Mouse (Mus musculus): ENCODE measurements around the gene Hmgcs1. TPM values are rescaled to one million over a fixed set of nuclear protein-coding genes. Genes with fewer than 3 reads are reported as not detected.
A peak's percentile ranks its signal among the peaks of the same experiment; 100 is the strongest.
"Not testable (repeated sequence)": the region's sequence is repeated elsewhere in the genome, so short reads cannot be mapped to it uniquely, and the experiment has no call there.

Hmgcs1 gene
- polyA plus RNA-seq, 1 experiment from 2014 or later: 383 TPM

GRCm38 (mm10) chr13:119681161-119681560 lies 9.0 kb upstream of the Hmgcs1 start:
- 79% methylated on average over 3 of the region's 3 CpGs for WGBS
- no peaks in the 10 kb centered on the region for H3K36me3 ChIP-seq
- no peak overlapping the region for H3K27ac ChIP-seq

GRCm38 (mm10) chr13:119684416-119685177 lies 5.6 kb upstream of the Hmgcs1 start:
- no peaks in the 10 kb centered on the region for H3K27me3 ChIP-seq (ENCODE audit: insufficient read depth, poor library complexity, severe bottlenecking)
- no peak for DNase-seq (ENCODE audit: low spot score)
- H3K4me1 ChIP-seq (replicated peaks): peaks cover 9% of the 10 kb centered on the region
- no peak overlapping the region for H3K4me3 ChIP-seq
- 88% methylated on average over 11 of the region's 11 CpGs for WGBS
- no peaks in the 10 kb centered on the region for H3K9me3 ChIP-seq
- no peaks in the 10 kb centered on the region for H3K36me3 ChIP-seq
- no peak overlapping the region for H3K27ac ChIP-seq

More at GRCm38 (mm10) chr13:119681161-119681560, 9.0 kb upstream of the Hmgcs1 start:
- no peak overlapping the region for H3K4me3 ChIP-seq
- H3K27me3 ChIP-seq (ENCODE audit: insufficient read depth, poor library complexity, severe bottlenecking): no peaks in the 10 kb centered on the region
- H3K9me3 ChIP-seq: no peaks in the 10 kb centered on the region
- H3K4me1 ChIP-seq (replicated peaks): no peaks in the 10 kb centered on the region
- no peak for DNase-seq (ENCODE audit: low spot score)

- Histone ChIP-seq H3K4me1 (replicated peaks) (peaks cover 39% of the 10 kb centered on the region), H3K27ac (peak overlapping the region; percentile 99), H3K27me3 (ENCODE audit: insufficient read depth, poor library complexity, severe bottlenecking) (no peaks in the 10 kb centered on the region), H3K4me3 (peak overlapping the region; percentile 97), H3K36me3 (peaks cover 20% of the 10 kb centered on the region), H3K9me3 (no peaks in the 10 kb centered on the region)
- WGBS: 14% methylated on average over 5 of the region's 5 CpGs
- DNase-seq (ENCODE audit: low spot score): no peak
Observed at GRCm38 (mm10) chr13:119689709-119690038, 505 bp upstream of the Hmgcs1 start.

GRCm38 (mm10) chr13:119690876-119691620 lies 869 bp downstream of the Hmgcs1 start:
- WGBS: 6% methylated on average over 7 of the region's 7 CpGs
- H3K36me3 ChIP-seq: peaks cover 32% of the 10 kb centered on the region
- no peaks in the 10 kb centered on the region for H3K27me3 ChIP-seq (ENCODE audit: insufficient read depth, poor library complexity, severe bottlenecking)
- H3K27ac ChIP-seq: peak overlapping the region; percentile 99
- H3K9me3 ChIP-seq: no peaks in the 10 kb centered on the region
- peak overlapping the region; percentile 97 for H3K4me3 ChIP-seq
- no peak for DNase-seq (ENCODE audit: low spot score)
- H3K4me1 ChIP-seq (replicated peaks): peaks cover 48% of the 10 kb centered on the region

- DNase-seq (ENCODE audit: low spot score); H3K9me3 ChIP-seq; H3K27me3 ChIP-seq (ENCODE audit: insufficient read depth, poor library complexity, severe bottlenecking): not testable (repeated sequence)
- peaks cover 48% of the 10 kb centered on the region for H3K4me1 ChIP-seq (replicated peaks)
- peak overlapping the region; percentile 99; the same call in 1 of the 2 replicates for H3K27ac ChIP-seq
- WGBS: 81% methylated on average over 3 of the region's 3 CpGs
- peak overlapping the region; percentile 97 for H3K4me3 ChIP-seq
- peaks cover 41% of the 10 kb centered on the region for H3K36me3 ChIP-seq
Observed at GRCm38 (mm10) chr13:119691958-119692357, 1.8 kb downstream of the Hmgcs1 start.

GRCm38 (mm10) chr13:119695676-119696075 lies 5.5 kb downstream of the Hmgcs1 start:
- Histone ChIP-seq H3K27ac (no peak overlapping the region), H3K9me3 (no peaks in the 10 kb centered on the region), H3K4me1 (replicated peaks) (peaks cover 39% of the 10 kb centered on the region), H3K4me3 (no peak overlapping the region; the same call in 1 of the 2 replicates), H3K27me3 (ENCODE audit: insufficient read depth, poor library complexity, severe bottlenecking) (no peaks in the 10 kb centered on the region), H3K36me3 (peaks cover 76% of the 10 kb centered on the region)
- no peak for DNase-seq (ENCODE audit: low spot score)
- 81% methylated on average over 4 of the region's 4 CpGs for WGBS

GRCm38 (mm10) chr13:119696496-119696895 lies 6.3 kb downstream of the Hmgcs1 start:
- Histone ChIP-seq H3K9me3 (no peaks in the 10 kb centered on the region), H3K4me3 (no peak overlapping the region), H3K4me1 (replicated peaks) (peaks cover 34% of the 10 kb centered on the region), H3K36me3 (peaks cover 85% of the 10 kb centered on the region), H3K27me3 (ENCODE audit: insufficient read depth, poor library complexity, severe bottlenecking) (no peaks in the 10 kb centered on the region), H3K27ac (no peak overlapping the region)
- 89% methylated on average over 1 of the region's 1 CpGs for WGBS
- no peak for DNase-seq (ENCODE audit: low spot score)

- peaks cover 97% of the 10 kb centered on the region for H3K36me3 ChIP-seq
- H3K27ac ChIP-seq: no peak overlapping the region
- 98% methylated on average over 4 of the region's 4 CpGs for WGBS
Observed at GRCm38 (mm10) chr13:119698436-119698835, 8.3 kb downstream of the Hmgcs1 start.

GRCm38 (mm10) chr13:119704280-119704679 lies 14.1 kb downstream of the Hmgcs1 start:
- no peaks in the 10 kb centered on the region for H3K9me3 ChIP-seq
- no peak overlapping the region for H3K4me3 ChIP-seq
- H3K4me1 ChIP-seq (replicated peaks): no peaks in the 10 kb centered on the region
- no peak for DNase-seq (ENCODE audit: low spot score)
- no peaks in the 10 kb centered on the region for H3K27me3 ChIP-seq (ENCODE audit: insufficient read depth, poor library complexity, severe bottlenecking)
- 94% methylated on average over 7 of the region's 7 CpGs for WGBS
- H3K27ac ChIP-seq: no peak overlapping the region
- H3K36me3 ChIP-seq: peaks cover 98% of the 10 kb centered on the region

More at GRCm38 (mm10) chr13:119698436-119698835, 8.3 kb downstream of the Hmgcs1 start:
- DNase-seq (ENCODE audit: low spot score): no peak
- Histone ChIP-seq H3K4me3 (no peak overlapping the region), H3K4me1 (replicated peaks) (peaks cover 20% of the 10 kb centered on the region), H3K27me3 (ENCODE audit: insufficient read depth, poor library complexity, severe bottlenecking) (no peaks in the 10 kb centered on the region), H3K9me3 (no peaks in the 10 kb centered on the region)

GRCm38 (mm10) chr13:119706278-119706880 lies 16.2 kb downstream of the Hmgcs1 start:
- H3K4me3 ChIP-seq; H3K9me3 ChIP-seq; H3K27me3 ChIP-seq (ENCODE audit: insufficient read depth, poor library complexity, severe bottlenecking); H3K27ac ChIP-seq; H3K4me1 ChIP-seq (replicated peaks); DNase-seq (ENCODE audit: low spot score): not testable (repeated sequence)
- WGBS: 91% methylated on average over 8 of the region's 8 CpGs
- H3K36me3 ChIP-seq: peaks cover 98% of the 10 kb centered on the region

GRCm38 (mm10) chr13:119706953-119707352 lies 16.8 kb downstream of the Hmgcs1 start:
- Histone ChIP-seq H3K27me3 (ENCODE audit: insufficient read depth, poor library complexity, severe bottlenecking) (no peaks in the 10 kb centered on the region), H3K36me3 (peaks cover 92% of the 10 kb centered on the region), H3K4me1 (replicated peaks) (no peaks in the 10 kb centered on the region), H3K4me3 (no peak overlapping the region), H3K9me3 (no peaks in the 10 kb centered on the region), H3K27ac (no peak overlapping the region)
- 79% methylated on average over 7 of the region's 7 CpGs for WGBS
- no peak for DNase-seq (ENCODE audit: low spot score)

GRCm38 (mm10) chr13:119707906-119708305 lies 17.7 kb downstream of the Hmgcs1 start:
- no peak overlapping the region for H3K4me3 ChIP-seq
- no peak overlapping the region for H3K27ac ChIP-seq
- peaks cover 91% of the 10 kb centered on the region for H3K36me3 ChIP-seq
- WGBS: 92% methylated on average over 6 of the region's 6 CpGs
- no peaks in the 10 kb centered on the region for H3K4me1 ChIP-seq (replicated peaks)
- no peak for DNase-seq (ENCODE audit: low spot score)
- no peaks in the 10 kb centered on the region for H3K27me3 ChIP-seq (ENCODE audit: insufficient read depth, poor library complexity, severe bottlenecking)
- no peaks in the 10 kb centered on the region for H3K9me3 ChIP-seq

- H3K36me3 ChIP-seq: peaks cover 86% of the 10 kb centered on the region
- no peak overlapping the region for H3K4me3 ChIP-seq
- no peak overlapping the region for H3K27ac ChIP-seq
- WGBS: 95% methylated on average over 5 of the region's 5 CpGs
- H3K27me3 ChIP-seq (ENCODE audit: insufficient read depth, poor library complexity, severe bottlenecking): no peaks in the 10 kb centered on the region
- no peaks in the 10 kb centered on the region for H3K9me3 ChIP-seq
- no peaks in the 10 kb centered on the region for H3K4me1 ChIP-seq (replicated peaks)
- DNase-seq (ENCODE audit: low spot score): no peak
Observed at GRCm38 (mm10) chr13:119708941-119709340, 18.8 kb downstream of the Hmgcs1 start.
